Mouse (Mus musculus) G1E (cell line): Measurements from ENCODE around the gene Vmn1r176. TPM values are rescaled to one million over a fixed set of nuclear protein-coding genes. Genes with fewer than 3 reads are reported as not detected.
"Not testable (repeated sequence)": the region's sequence is repeated elsewhere in the genome, so short reads cannot be mapped to it uniquely, and the experiment has no call there.

Source experiments
- ATAC-seq: 2 replicates; pipeline ENCODE4 v1.8.0; 2016; ENCODE audit warnings: mild to moderate bottlenecking; ENCODE audit not compliant: insufficient number of reproducible peaks, poor library complexity, low FRiP score, severe bottlenecking; ENCODE audit errors: extremely low read depth
- DNase-seq: peaks from one replicate; pipeline ENCODE4 v3.0.0; 2012; ENCODE audit warnings: low spot score
- H3K27me3 ChIP-seq: 2 replicates; pipeline ENCODE4 v1.6.1; 2012; ENCODE audit warnings: mild to moderate bottlenecking, low read length, inconsistent platforms; ENCODE audit not compliant: insufficient read depth
- H3K36me3 ChIP-seq: replicated peaks from 2 replicates; pipeline ENCODE3; 2012; ENCODE audit warnings: mild to moderate bottlenecking, inconsistent platforms
- H3K4me1 ChIP-seq: 2 replicates; pipeline ENCODE4 v1.6.1; 2012; ENCODE audit warnings: low read depth, low read length, inconsistent platforms, mixed read lengths; ENCODE audit not compliant: insufficient read depth
- H3K4me3 ChIP-seq: 2 replicates; pipeline ENCODE4 v1.5.1; 2012; ENCODE audit warnings: low read depth, mild to moderate bottlenecking, inconsistent platforms, low read length, moderate library complexity, mixed read lengths
- H3K9me3 ChIP-seq: replicated peaks from 2 replicates; pipeline ENCODE4 v1.6.1; 2012; ENCODE audit warnings: inconsistent platforms
- CTCF ChIP-seq: IDR thresholded peaks from 2 replicates; pipeline ENCODE4 v1.5.1; 2012; ENCODE audit warnings: low read depth, low read length, inconsistent platforms, mixed read lengths
- GATA1 ChIP-seq: IDR thresholded peaks from 2 replicates; pipeline ENCODE4 v1.6.1; 2012; ENCODE audit warnings: borderline replicate concordance, low read length, inconsistent platforms, mixed read lengths
- GATA2 ChIP-seq: IDR thresholded peaks from 2 replicates; pipeline ENCODE4 v1.6.1; 2012; ENCODE audit warnings: low read depth, low read length, inconsistent platforms, borderline replicate concordance
- POLR2AphosphoS5 ChIP-seq: IDR thresholded peaks from 2 replicates; pipeline ENCODE4 v1.6.1; 2012; ENCODE audit warnings: low read depth, low read length, inconsistent platforms; ENCODE audit not compliant: insufficient replicate concordance
- TAL1 ChIP-seq: conservative IDR thresholded peaks from 2 replicates; pipeline ENCODE4 v1.6.1; 2012; ENCODE audit warnings: low read depth, low read length, inconsistent platforms, mixed read lengths
- polyA plus RNA-seq: library from polyadenylated mRNA; stranded (reverse); fragments of >175 nt; gene quantifications from 2 replicates; pipeline ENCODE4 v1.2.3, GENCODE M21; 2012
- total RNA-seq, 2 experiments: library from RNA; stranded (forward) in 1 of 2; stranded (reverse) in 1 of 2; fragments of 200-1000 nt in 1 of 2; fragments of >200 nt in 1 of 2; fragmentation: Nextera tagmentation in 1 of 2; gene quantifications; 2 replicates each; pipeline ENCODE4 v1.2.3; 2014 to 2017

Gene Vmn1r176
- total RNA-seq (2014; fragmentation: Nextera tagmentation): not detected in 2 replicates
- 0.05 TPM in 1 of 2 replicates, not detected in the other for total RNA-seq (2017)
- polyA plus RNA-seq: not detected in 2 replicates

DNA sequence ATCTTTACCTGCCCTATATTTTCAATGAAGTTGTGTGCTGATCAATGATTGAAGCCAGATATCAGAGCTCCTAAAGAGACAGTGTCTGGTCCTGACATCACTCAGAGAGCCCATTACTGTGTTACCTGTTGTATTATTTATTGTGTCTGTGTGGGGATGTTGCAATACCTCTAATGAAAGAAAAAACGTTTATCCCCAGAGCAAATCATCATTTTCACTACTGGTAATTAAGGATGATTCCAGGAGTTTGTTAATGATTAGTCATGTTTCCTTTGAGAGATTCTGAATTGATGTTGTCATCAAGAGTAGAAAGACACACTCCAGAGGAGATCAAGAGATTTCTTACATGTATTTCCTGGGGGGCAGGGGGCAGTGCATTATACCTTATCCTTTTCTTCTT lies at the start of gene Vmn1r176:
Gene Vmn1r176 (minus strand): TSS at position 101 of the 400 bp plus-strand sequence.
- not testable (repeated sequence) for H3K4me1 ChIP-seq, H3K4me3 ChIP-seq, H3K27me3 ChIP-seq, H3K36me3 ChIP-seq, DNase-seq, ATAC-seq, H3K9me3 ChIP-seq

DNA sequence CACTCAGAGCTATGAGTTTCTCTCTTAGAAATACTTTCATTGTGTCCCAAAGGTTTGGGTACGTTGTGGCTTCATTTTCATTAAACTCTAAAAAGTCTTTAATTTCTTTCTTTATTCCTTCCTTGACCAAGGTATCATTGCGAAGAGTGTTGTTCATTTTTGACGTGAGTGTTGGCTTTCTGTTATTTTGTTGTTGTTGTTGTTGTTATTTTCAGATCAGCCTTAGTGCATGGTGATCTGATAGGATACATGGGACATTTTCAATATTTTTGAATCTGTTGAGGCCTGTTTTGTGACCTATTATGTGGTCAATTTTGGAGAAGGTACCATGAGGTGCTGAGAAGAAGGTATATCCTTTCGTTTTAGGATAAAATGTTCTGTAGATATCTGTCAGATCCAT lies 39.7 kb upstream of the Vmn1r176 start:
- not testable (repeated sequence) for H3K4me3 ChIP-seq, ATAC-seq, H3K36me3 ChIP-seq, H3K4me1 ChIP-seq, H3K27me3 ChIP-seq, H3K9me3 ChIP-seq, DNase-seq

- H3K36me3 ChIP-seq, H3K27me3 ChIP-seq, H3K9me3 ChIP-seq, H3K4me1 ChIP-seq, ATAC-seq, DNase-seq, H3K4me3 ChIP-seq: not testable (repeated sequence)
These were observed 29.2 kb upstream of the Vmn1r176 start, which contains the start of gene Vmn1r177 for GRCm38 (mm10) chr7:23866349-23866748. Gene Vmn1r177 (minus strand): TSS chr7:23866449.

DNA sequence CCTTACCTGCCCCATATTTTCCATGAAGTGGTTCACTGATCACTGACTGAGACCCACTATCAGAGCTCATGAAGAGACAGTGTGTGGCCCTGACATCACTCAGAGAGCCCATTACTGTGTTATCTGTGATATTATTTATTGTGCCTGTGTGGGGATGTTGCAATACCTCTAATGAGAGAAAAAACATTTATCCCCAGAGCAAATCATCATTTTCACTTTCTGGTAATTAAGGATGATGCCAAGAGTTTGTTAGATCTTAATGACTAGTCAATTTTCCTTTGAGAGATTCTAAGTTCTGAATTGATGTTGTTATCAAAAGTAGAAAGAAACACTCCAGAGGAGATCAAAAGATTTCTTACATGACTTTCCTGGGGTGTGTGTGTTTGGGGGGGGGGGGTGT lies 26.6 kb downstream of the Vmn1r176 start, which contains the start of gene Vmn1r175:
Gene Vmn1r175 (minus strand): TSS at position 101 of the 400 bp plus-strand sequence.
- DNase-seq, ATAC-seq: not testable (repeated sequence)

DNA sequence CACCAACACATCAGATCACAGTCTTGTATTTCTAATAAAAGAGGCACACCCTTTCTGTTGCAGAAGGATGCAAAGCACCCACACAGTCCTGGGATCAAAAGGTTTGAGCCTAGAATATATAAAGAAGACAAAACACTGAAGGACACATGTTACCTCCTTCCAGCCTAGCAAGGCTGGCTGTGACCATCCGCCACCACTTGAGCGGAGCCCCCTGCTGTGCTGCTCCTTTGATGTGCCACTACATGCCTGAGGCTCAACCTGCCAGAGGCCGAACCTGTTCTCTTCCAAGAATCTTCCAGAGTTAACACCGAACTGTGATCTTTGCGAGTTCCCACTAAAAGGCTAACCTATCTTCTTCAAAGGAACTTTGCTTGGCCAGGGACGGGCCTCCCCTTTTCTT lies 52.6 kb downstream of the Vmn1r176 start:
- Histone ChIP-seq H3K36me3 (no peaks in the 10 kb centered on the region), H3K9me3 (peaks cover 10% of the 10 kb centered on the region; the same call in 1 of the 2 replicates), H3K27me3 (no peaks in the 10 kb centered on the region), H3K4me3 (no peak overlapping the region), H3K4me1 (no peaks in the 10 kb centered on the region)
- DNase-seq: no peak
- no peak for ATAC-seq
- TF ChIP-seq TAL1 (no peak), POLR2AphosphoS5 (no peak), CTCF (no peak), GATA1 (no peak), GATA2 (no peak)

More for the DNA sequence above, 26.6 kb downstream of the Vmn1r176 start, which contains the start of gene Vmn1r175:
- not testable (repeated sequence) for H3K4me1 ChIP-seq, H3K9me3 ChIP-seq, H3K27me3 ChIP-seq, H3K36me3 ChIP-seq, H3K4me3 ChIP-seq

Other genes with a start within 250 kb of the Vmn1r176 start
- not detected in 2 replicates for gene Vmn1r170, start 231.2 kb downstream of the Vmn1r176 start, total RNA-seq (2014; fragmentation: Nextera tagmentation)
- gene Vmn1r170, start 231.2 kb downstream of the Vmn1r176 start, total RNA-seq (2017): not detected in 2 replicates
- not detected in 2 replicates for gene Vmn1r170, start 231.2 kb downstream of the Vmn1r176 start, polyA plus RNA-seq
- not detected in 2 replicates for gene Vmn1r171, start 206.7 kb downstream of the Vmn1r176 start, total RNA-seq (2014; fragmentation: Nextera tagmentation)
- 0.23 TPM in 1 of 2 replicates, not detected in the other for gene Vmn1r171, start 206.7 kb downstream of the Vmn1r176 start, total RNA-seq (2017)
- gene Vmn1r171, start 206.7 kb downstream of the Vmn1r176 start, polyA plus RNA-seq: not detected in 2 replicates
- not detected in 2 replicates for gene Vmn1r172, start 179.1 kb downstream of the Vmn1r176 start, total RNA-seq (2014; fragmentation: Nextera tagmentation)
- 0.11 TPM in 1 of 2 replicates, not detected in the other for gene Vmn1r172, start 179.1 kb downstream of the Vmn1r176 start, total RNA-seq (2017)
- not detected in 2 replicates for gene Vmn1r172, start 179.1 kb downstream of the Vmn1r176 start, polyA plus RNA-seq
- gene Vmn1r173, start 136.7 kb downstream of the Vmn1r176 start, total RNA-seq (2014; fragmentation: Nextera tagmentation): not detected in 2 replicates
- 0.05 and 0.12 TPM in 2 replicates for gene Vmn1r173, start 136.7 kb downstream of the Vmn1r176 start, total RNA-seq (2017)
- not detected in 2 replicates for gene Vmn1r173, start 136.7 kb downstream of the Vmn1r176 start, polyA plus RNA-seq
- gene Vmn1r174, start 85.1 kb downstream of the Vmn1r176 start, total RNA-seq (2014; fragmentation: Nextera tagmentation): not detected in 2 replicates
- 0.06 and 0.60 TPM in 2 replicates for gene Vmn1r174, start 85.1 kb downstream of the Vmn1r176 start, total RNA-seq (2017)
- not detected in 2 replicates for gene Vmn1r174, start 85.1 kb downstream of the Vmn1r176 start, polyA plus RNA-seq
- not detected in 2 replicates for gene Vmn1r175, start 26.7 kb downstream of the Vmn1r176 start, total RNA-seq (2014; fragmentation: Nextera tagmentation)
- gene Vmn1r175, start 26.7 kb downstream of the Vmn1r176 start, total RNA-seq (2017): 0.27 TPM in 1 of 2 replicates, not detected in the other
- not detected in 2 replicates for gene Vmn1r175, start 26.7 kb downstream of the Vmn1r176 start, polyA plus RNA-seq
- not detected in 2 replicates for gene Vmn1r177, start 29.1 kb upstream of the Vmn1r176 start, total RNA-seq (2014; fragmentation: Nextera tagmentation)
- gene Vmn1r177, start 29.1 kb upstream of the Vmn1r176 start, total RNA-seq (2017): not detected in 2 replicates
- gene Vmn1r177, start 29.1 kb upstream of the Vmn1r176 start, polyA plus RNA-seq: not detected in 2 replicates
- gene Vmn1r178, start 54.6 kb upstream of the Vmn1r176 start, total RNA-seq (2014; fragmentation: Nextera tagmentation): not detected in 2 replicates
- gene Vmn1r178, start 54.6 kb upstream of the Vmn1r176 start, total RNA-seq (2017): 0.17 TPM in 1 of 2 replicates, not detected in the other
- not detected in 2 replicates for gene Vmn1r178, start 54.6 kb upstream of the Vmn1r176 start, polyA plus RNA-seq
- gene Vmn1r179, start 89.6 kb upstream of the Vmn1r176 start, total RNA-seq (2014; fragmentation: Nextera tagmentation): not detected in 2 replicates
- 0.06 TPM in 1 of 2 replicates, not detected in the other for gene Vmn1r179, start 89.6 kb upstream of the Vmn1r176 start, total RNA-seq (2017)
- not detected in 2 replicates for gene Vmn1r179, start 89.6 kb upstream of the Vmn1r176 start, polyA plus RNA-seq
- not detected in 2 replicates for gene Vmn1r180, start 113.3 kb upstream of the Vmn1r176 start, total RNA-seq (2014; fragmentation: Nextera tagmentation)
- 0.06 and 0.11 TPM in 2 replicates for gene Vmn1r180, start 113.3 kb upstream of the Vmn1r176 start, total RNA-seq (2017)
- not detected in 2 replicates for gene Vmn1r180, start 113.3 kb upstream of the Vmn1r176 start, polyA plus RNA-seq
- not detected in 2 replicates for gene Vmn1r181, start 137.2 kb upstream of the Vmn1r176 start, total RNA-seq (2014; fragmentation: Nextera tagmentation)
- 0.05 and 0.06 TPM in 2 replicates for gene Vmn1r181, start 137.2 kb upstream of the Vmn1r176 start, total RNA-seq (2017)
- gene Vmn1r181, start 137.2 kb upstream of the Vmn1r176 start, polyA plus RNA-seq: not detected in 2 replicates
- gene V1rd19, start 164.3 kb upstream of the Vmn1r176 start, total RNA-seq (2014; fragmentation: Nextera tagmentation): not detected in 2 replicates
- gene V1rd19, start 164.3 kb upstream of the Vmn1r176 start, total RNA-seq (2017): 0.23 TPM in 1 of 2 replicates, not detected in the other
- not detected in 2 replicates for gene V1rd19, start 164.3 kb upstream of the Vmn1r176 start, polyA plus RNA-seq
- not detected in 2 replicates for gene Vmn1r183, start 215.9 kb upstream of the Vmn1r176 start, total RNA-seq (2014; fragmentation: Nextera tagmentation)
- 0.06 and 0.11 TPM in 2 replicates for gene Vmn1r183, start 215.9 kb upstream of the Vmn1r176 start, total RNA-seq (2017)
- not detected in 2 replicates for gene Vmn1r183, start 215.9 kb upstream of the Vmn1r176 start, polyA plus RNA-seq
- gene Zfp180, start 244.6 kb upstream of the Vmn1r176 start, total RNA-seq (2014; fragmentation: Nextera tagmentation): 18.7 and 19.2 TPM in 2 replicates
- gene Zfp180, start 244.6 kb upstream of the Vmn1r176 start, total RNA-seq (2017): 13.9 and 16.1 TPM in 2 replicates
- 16.0 and 16.2 TPM in 2 replicates for gene Zfp180, start 244.6 kb upstream of the Vmn1r176 start, polyA plus RNA-seq